8 mouse cellular contexts compared by ENCODE assay signal in the genomic region with DNA sequence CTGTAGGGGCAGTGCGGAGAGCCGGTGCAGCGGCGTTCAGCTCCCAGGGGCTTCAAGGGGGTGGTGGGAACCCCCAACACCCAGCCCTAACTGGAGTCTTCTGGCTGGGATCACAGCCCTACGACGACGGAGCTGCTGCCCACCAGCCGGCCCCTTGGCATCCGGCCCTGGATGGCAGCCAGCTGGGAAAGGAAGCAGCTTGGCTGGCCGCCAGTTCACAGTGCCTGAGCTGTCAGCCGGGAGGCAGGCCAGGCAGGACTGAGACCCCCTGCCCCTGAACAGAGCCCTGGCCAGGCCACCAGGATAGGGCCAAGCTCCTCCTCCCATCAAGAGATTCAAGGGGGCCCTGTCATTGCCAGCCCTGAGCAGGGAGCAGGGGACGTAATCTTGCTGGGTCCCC.
DNase-seq lines count a peak whose midpoint lies in the region; ATAC-seq and TF ChIP-seq lines count a peak whose summit lies in the region.

No protein-coding gene starts in this region.

- H3K4me1 ChIP-seq in neural tube, embryonic 11.5 days (ENCODE audit: control insufficient read depth, insufficient read depth, low read length), result peaks cover 42% of the 10 kb centered on the region
- peaks cover 78% of the 10 kb centered on the region for H3K4me1 ChIP-seq in embryonic facial prominence, embryonic 12.5 days
- H3K4me1 ChIP-seq in limb, embryonic 14.5 days (ENCODE audit: control insufficient read depth, insufficient read depth, low read length), result peaks cover 78% of the 10 kb centered on the region
- peaks cover 80% of the 10 kb centered on the region for H3K4me1 ChIP-seq in neural tube, embryonic 12.5 days

- TF ChIP-seq POLR2A in limb, embryonic 14.5 days (IDR thresholded peaks at IDR 0.05; ENCODE audit: borderline replicate concordance, extremely low read depth, insufficient read depth, insufficient read length), result no peak

- peak; percentile 67 for DNase-seq in neural tube, embryonic 11.5 days (ENCODE audit: low spot score)
- no peak for DNase-seq in neural tube, embryonic 10.5 days (ENCODE audit: extremely low spot score, low spot score)
- peak; percentile 36 to 53 for DNase-seq in heart, adult 9 months (ENCODE audit: low spot score in 2 of 2)
- peak; percentile 65 to 77 for DNase-seq in kidney, adult 8-10 months
- peak; percentile 82 for DNase-seq in limb, embryonic 14.5 days (ENCODE audit: low spot score)
- DNase-seq in thymus, postnatal 14 days, result peak; percentile 36

- no peak overlapping the region for H3K9ac ChIP-seq in neural tube, embryonic 11.5 days (ENCODE audit: low read length)
- H3K9ac ChIP-seq in embryonic facial prominence, embryonic 12.5 days, result no peak overlapping the region
- no peak overlapping the region; the same call in 1 of the 2 replicates for H3K9ac ChIP-seq in limb, embryonic 14.5 days (ENCODE audit: low read depth, low read length, severe bottlenecking)
- no peak overlapping the region for H3K9ac ChIP-seq in neural tube, embryonic 12.5 days

- H3K4me2 ChIP-seq in neural tube, embryonic 11.5 days (ENCODE audit: low read depth), result no peak overlapping the region
- peak overlapping the region; percentile 24 for H3K4me2 ChIP-seq in embryonic facial prominence, embryonic 12.5 days (replicated peaks)
- peak overlapping the region; percentile 37 for H3K4me2 ChIP-seq in limb, embryonic 14.5 days (replicated peaks; ENCODE audit: low read depth, low read length, severe bottlenecking)
- peak overlapping the region; percentile 26 for H3K4me2 ChIP-seq in neural tube, embryonic 12.5 days (replicated peaks)

- H3K27ac ChIP-seq in neural tube, embryonic 11.5 days (ENCODE audit: low read depth, low read length), result no peak overlapping the region
- H3K27ac ChIP-seq in embryonic facial prominence, embryonic 12.5 days, result peak overlapping the region; percentile 59
- H3K27ac ChIP-seq in limb, embryonic 14.5 days (replicated peaks; ENCODE audit: low read depth, low read length), result no peak overlapping the region
- H3K27ac ChIP-seq in neural tube, embryonic 12.5 days, result no peak overlapping the region

- WGBS in neural tube, embryonic 11.5 days, result 49% methylated on average over 12 of the region's 12 CpGs
- 25% methylated on average over 12 of the region's 12 CpGs for WGBS in embryonic facial prominence, embryonic 12.5 days
- WGBS in limb, embryonic 14.5 days, result 4% methylated on average over 12 of the region's 12 CpGs
- 34% methylated on average over 12 of the region's 12 CpGs for WGBS in neural tube, embryonic 12.5 days

- peak; percentile 33; the same call in 1 of the 2 replicates for ATAC-seq in neural tube, embryonic 11.5 days (ENCODE audit: insufficient read depth, low FRiP score, low TSS enrichment)
- ATAC-seq in embryonic facial prominence, embryonic 12.5 days (ENCODE audit: insufficient number of reproducible peaks, insufficient read depth, low FRiP score, low TSS enrichment), result no peak
- ATAC-seq in limb, embryonic 14.5 days (ENCODE audit: low FRiP score, low read depth), result 0 out of 2 replicates have a peak, but pooled peaks have one; percentile 34
- peak; percentile 37 for ATAC-seq in neural tube, embryonic 12.5 days (ENCODE audit: low FRiP score, low read depth)

- no peak overlapping the region for H3K4me3 ChIP-seq in neural tube, embryonic 11.5 days (ENCODE audit: low read depth, low read length)
- H3K4me3 ChIP-seq in embryonic facial prominence, embryonic 12.5 days, result no peak overlapping the region
- no peak overlapping the region for H3K4me3 ChIP-seq in limb, embryonic 14.5 days (replicated peaks; ENCODE audit: low read length)
- no peak overlapping the region for H3K4me3 ChIP-seq in neural tube, embryonic 12.5 days

- H3K27me3 ChIP-seq in neural tube, embryonic 11.5 days (ENCODE audit: control insufficient read depth, insufficient read depth, low read length), result peaks cover 9% of the 10 kb centered on the region; the same call in 1 of the 2 replicates
- 0 out of 2 replicates have a peak, but pooled peaks cover 5% of the 10 kb centered on the region for H3K27me3 ChIP-seq in embryonic facial prominence, embryonic 12.5 days
- no peaks in the 10 kb centered on the region for H3K27me3 ChIP-seq in limb, embryonic 14.5 days (ENCODE audit: control insufficient read depth, insufficient read depth, low read length)
- peaks cover 47% of the 10 kb centered on the region for H3K27me3 ChIP-seq in neural tube, embryonic 12.5 days (replicated peaks)

- no peaks in the 10 kb centered on the region for H3K9me3 ChIP-seq in neural tube, embryonic 11.5 days (ENCODE audit: control insufficient read depth, low read length)
- no peaks in the 10 kb centered on the region for H3K9me3 ChIP-seq in embryonic facial prominence, embryonic 12.5 days
- H3K9me3 ChIP-seq in limb, embryonic 14.5 days (ENCODE audit: control insufficient read depth, low read length), result no peaks in the 10 kb centered on the region
- H3K9me3 ChIP-seq in neural tube, embryonic 12.5 days, result no peaks in the 10 kb centered on the region

- no peaks in the 10 kb centered on the region for H3K36me3 ChIP-seq in neural tube, embryonic 11.5 days (ENCODE audit: control insufficient read depth, insufficient read depth, low read length)
- no peaks in the 10 kb centered on the region for H3K36me3 ChIP-seq in embryonic facial prominence, embryonic 12.5 days
- H3K36me3 ChIP-seq in limb, embryonic 14.5 days (ENCODE audit: control insufficient read depth, insufficient read depth, low read length), result no peaks in the 10 kb centered on the region
- H3K36me3 ChIP-seq in neural tube, embryonic 12.5 days, result no peaks in the 10 kb centered on the region
